Mouse (Mus musculus): Measurements from ENCODE around the gene Tle4.

DNA sequence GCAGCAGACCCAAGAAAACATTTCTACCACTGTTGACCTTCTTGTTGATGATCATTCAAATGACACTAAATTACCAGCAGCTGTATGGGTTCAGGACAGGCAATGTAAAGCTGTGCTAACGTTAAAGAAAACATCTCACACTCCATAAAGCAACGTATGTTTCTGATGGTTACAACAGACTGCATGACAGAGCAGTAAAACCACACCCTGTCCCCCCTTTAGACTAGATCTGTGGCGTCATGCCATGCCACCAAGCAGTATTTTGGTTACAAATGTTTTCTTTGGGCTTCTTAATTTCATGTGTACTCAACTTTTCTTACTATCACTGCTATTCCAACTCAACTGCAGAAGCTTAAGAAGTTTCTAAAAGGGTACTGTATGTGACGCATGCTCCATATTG lies 19.8 kb downstream of the Tle4 start:
- TF ChIP-seq CTCF (IDR thresholded peaks at IDR 0.05; ENCODE audit: insufficient read depth, low read depth, low read length) (no peak), POLR2A (IDR thresholded peaks at IDR 0.05; ENCODE audit: insufficient read depth, low read depth, low read length) (no peak)
